Mouse (Mus musculus) CH12.LX (cell line): Measurements from ENCODE around the gene Frmd4a.

Experiments used
- CTCF ChIP-seq, 2 experiments: IDR thresholded peaks in 1 of 2; conservative IDR thresholded peaks in 1 of 2; 2 replicates each; pipeline ENCODE4 v1.5.1; 2011 to 2012; ENCODE audit warnings: low read depth in 2 of 2, low read length in 2 of 2, improper control_type of control experiment in 1 of 2, inconsistent platforms in 1 of 2, mild to moderate bottlenecking in 1 of 2, moderate library complexity in 1 of 2
- MAX ChIP-seq: IDR thresholded peaks from 2 replicates; pipeline ENCODE4 v1.6.1; 2011; ENCODE audit warnings: low read length, improper control_type of control experiment
- NRF1 ChIP-seq: IDR thresholded peaks from 2 replicates; pipeline ENCODE4 v1.6.1; 2014; ENCODE audit warnings: low read depth, mild to moderate bottlenecking, inconsistent platforms, low read length, improper control_type of control experiment, moderate library complexity
- POLR2A ChIP-seq: IDR thresholded peaks from 2 replicates; pipeline ENCODE4 v1.6.1; 2011; ENCODE audit warnings: low read depth, mild to moderate bottlenecking, improper control_type of control experiment, low read length
- POLR2AphosphoS2 ChIP-seq: IDR thresholded peaks from 2 replicates; pipeline ENCODE4 v1.6.1; 2011; ENCODE audit warnings: low read depth, low read length, improper control_type of control experiment
- TBP ChIP-seq: conservative IDR thresholded peaks from 2 replicates; pipeline ENCODE4 v1.6.1; 2011; ENCODE audit warnings: low read depth, low read length, improper control_type of control experiment
- ZNF384 ChIP-seq: IDR thresholded peaks from 2 replicates; pipeline ENCODE4 v1.6.1; 2012; ENCODE audit warnings: low read depth, low read length, improper control_type of control experiment, inconsistent platforms

DNA sequence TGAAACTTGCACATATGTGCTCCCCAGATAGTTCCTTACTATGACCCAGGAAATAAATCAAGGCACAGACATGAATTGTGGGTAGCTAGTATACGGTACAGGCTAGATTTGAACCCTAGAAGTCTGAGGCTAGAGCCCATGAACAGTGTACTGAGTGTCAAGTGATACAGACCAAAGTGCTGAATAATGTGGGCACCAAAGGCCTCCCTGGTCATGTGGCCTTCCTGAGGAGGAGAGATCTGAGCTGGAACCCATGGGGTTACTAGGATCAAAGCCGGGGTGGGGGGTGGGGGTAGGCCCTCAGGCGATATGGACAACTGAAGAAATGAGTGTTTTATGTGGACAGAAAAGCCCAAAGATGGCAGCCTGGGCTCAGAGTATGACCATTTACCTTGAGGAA is 544.9 kb downstream of the Frmd4a start:
- TF ChIP-seq MAX (no peak), ZNF384 (no peak), CTCF (conservative IDR thresholded peaks at IDR 0.05 in 1 of 2, IDR thresholded peaks at IDR 0.05 in 1 of 2; ENCODE audit: low read depth in 2 of 2, low read length in 2 of 2) (no peak), NRF1 (no peak), TBP (no peak), POLR2A (no peak), POLR2AphosphoS2 (no peak)
